Mouse (Mus musculus) 3T3-L1 (cell line): ENCODE measurements at regions not wholly inside any gene's neighbourhood (a gene's known extent, or its start where the extent isn't known, plus 50 kb on each side); places are given as distances from the start of the nearest gene placed in this dataset.

Experiments used
- DNase-seq: peaks from one replicate; pipeline ENCODE4 v3.0.0-alpha.2; 2015; ENCODE audit warnings: low read depth, low spot score

GRCm38 (mm10) chrX:113966128-113966527 lies 508.0 kb upstream of the Klhl4 start:
- no peak for DNase-seq

- DNase-seq: no peak
Observed at GRCm38 (mm10) chrX:113993118-113993517, 481.0 kb upstream of the Klhl4 start.

GRCm38 (mm10) chrX:114041281-114041680 lies 432.9 kb upstream of the Klhl4 start:
- DNase-seq: peak; percentile 1
